Mouse (Mus musculus) forebrain, postnatal 0 days (tissue): ENCODE data around the gene Ip6k1. TPM values are rescaled to one million over a fixed set of nuclear protein-coding genes. Genes with fewer than 3 reads are reported as not detected.

Experiments
- ATAC-seq: fragments of 200-750 bp; cut with Nextera tagmentation; 2 replicates; pipeline ENCODE4 v1.8.0; 2017; ENCODE audit warnings: mild to moderate bottlenecking, moderate library complexity
- DNase-seq: peaks from one replicate; pipeline ENCODE4 v3.0.0-alpha.2; 2015
- H3K27ac ChIP-seq: fragments of 300-500 bp; sonication (generic); 2 replicates; pipeline ENCODE4 v1.5.1; 2014; ENCODE audit warnings: low read depth, mild to moderate bottlenecking, antibody characterized with exemption, low read length, moderate library complexity, mixed read lengths
- H3K27me3 ChIP-seq: fragments of 300-500 bp; sonication (generic); 2 replicates; pipeline ENCODE4 v1.6.1; 2014; ENCODE audit warnings: mild to moderate bottlenecking, low read length, mixed read lengths; ENCODE audit not compliant: insufficient read depth
- H3K36me3 ChIP-seq: fragments of 300-500 bp; sonication (generic); 2 replicates; pipeline ENCODE4 v1.6.1; 2014; ENCODE audit warnings: mild to moderate bottlenecking, moderate library complexity; ENCODE audit not compliant: insufficient read depth
- H3K4me1 ChIP-seq: fragments of 300-500 bp; sonication (generic); 2 replicates; pipeline ENCODE4 v1.6.1; 2014; ENCODE audit warnings: antibody characterized with exemption; ENCODE audit not compliant: insufficient read depth
- H3K4me2 ChIP-seq: fragments of 300-500 bp; sonication (generic); 2 replicates; pipeline ENCODE4 v1.6.1; 2014; ENCODE audit warnings: low read depth, mild to moderate bottlenecking, moderate library complexity
- H3K4me3 ChIP-seq: fragments of 300-500 bp; sonication (generic); 2 replicates; pipeline ENCODE4 v1.5.1; 2014; ENCODE audit warnings: low read depth, low read length, mixed read lengths
- H3K9ac ChIP-seq: fragments of 300-500 bp; sonication (generic); 2 replicates; pipeline ENCODE4 v1.6.1; 2014; ENCODE audit warnings: mild to moderate bottlenecking
- H3K9me3 ChIP-seq: fragments of 300-500 bp; sonication (generic); 2 replicates; pipeline ENCODE4 v1.6.1; 2016; ENCODE audit warnings: low read length
- CTCF ChIP-seq: sonication (generic); IDR thresholded peaks from 2 replicates; pipeline ENCODE4 v1.5.1; 2016; ENCODE audit warnings: antibody characterized with exemption, control low read depth, low read depth
- WGBS: fragments of 180-500 bp; shearing (Covaris S2); extraction: QIAGEN DNeasy Blood & Tissue Kit; methylation state at CpG from one replicate; pipeline ENCODE4 v1.1.7; 2014; 5-methylcytosine and 5-hydroxymethylcytosine counted together
- polyA plus RNA-seq: library from polyadenylated mRNA; unstranded; fragments of >200 nt; fragmentation: Nextera tagmentation; extraction: Ambion mirVana; gene quantifications from 2 replicates; pipeline ENCODE4 v1.2.1, GENCODE M21; 2015
- total RNA-seq: library from RNA; depleted of rRNA; stranded (reverse); fragments of >200 nt; gene quantifications from 2 replicates; pipeline ENCODE4 v1.2.3, GENCODE M21; 2014

Ip6k1 gene
- total and polyA plus RNA-seq, 2 experiments from 2014 or later, result 86.9 to 251 TPM

DNA sequence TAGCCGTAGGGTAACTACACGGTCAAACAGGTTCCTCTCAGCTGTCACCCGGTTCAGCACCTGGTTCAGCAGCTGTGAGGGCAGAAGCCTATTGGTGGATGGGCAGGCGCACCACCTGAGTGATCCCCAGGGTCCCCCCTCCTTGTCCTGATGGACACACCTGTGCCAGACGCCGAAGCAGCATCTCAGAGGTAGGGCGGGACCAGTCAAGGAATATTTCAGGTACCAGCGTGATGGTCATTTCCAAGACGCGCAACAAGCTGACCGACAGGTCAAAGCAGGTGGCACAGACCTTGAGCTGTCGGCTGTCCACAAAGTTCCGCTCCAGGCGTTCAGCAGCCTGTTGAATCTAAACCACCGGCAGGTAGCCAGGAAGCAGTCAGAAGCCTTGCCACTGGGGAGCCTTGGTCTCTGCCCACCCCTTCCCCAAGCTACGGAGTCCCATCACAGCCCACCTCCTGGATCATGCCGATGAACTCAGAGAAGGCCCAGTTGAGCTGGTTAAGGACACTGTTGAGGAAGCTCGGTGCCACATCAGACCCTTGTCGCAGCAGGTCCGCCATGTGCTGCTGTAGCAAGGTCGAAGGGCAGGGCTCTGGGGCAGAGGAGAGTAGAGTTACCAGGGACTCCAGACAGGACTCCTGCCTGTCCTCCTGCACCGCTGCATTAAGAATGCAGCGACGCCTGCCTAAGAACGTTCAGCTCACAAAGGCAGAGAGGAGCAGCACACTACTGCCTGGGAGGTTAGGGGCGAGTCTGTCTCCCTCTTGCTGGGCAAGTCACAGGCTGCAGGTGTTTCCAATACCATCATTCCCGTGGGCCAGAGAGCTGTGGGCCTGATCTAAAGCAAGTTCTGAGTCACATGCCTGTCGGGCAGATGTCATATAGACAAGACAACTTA lies 54.3 kb downstream of the Ip6k1 start:
- ATAC-seq (no peak), DNase-seq (no peak)
- H3K4me2 ChIP-seq, result no peak overlapping the region
- no peak overlapping the region for H3K4me3 ChIP-seq
- WGBS, result 82% methylated on average over 28 of the region's 28 CpGs
- no peak overlapping the region for H3K9ac ChIP-seq
- H3K4me1 ChIP-seq, result no peaks in the 10 kb centered on the region
- TF ChIP-seq CTCF, result no peak
- H3K36me3 ChIP-seq, result peaks cover 76% of the 10 kb centered on the region
- H3K27ac ChIP-seq, result no peak overlapping the region
- no peaks in the 10 kb centered on the region for H3K27me3 ChIP-seq
- no peaks in the 10 kb centered on the region for H3K9me3 ChIP-seq

GRCm38 (mm10) chr9:108057262-108057562 lies 54.9 kb downstream of the Ip6k1 start:
- no peak for DNase-seq
- Histone ChIP-seq H3K4me1 (no peaks in the 10 kb centered on the region), H3K9me3 (no peaks in the 10 kb centered on the region), H3K9ac (no peak overlapping the region), H3K36me3 (peaks cover 78% of the 10 kb centered on the region), H3K27ac (no peak overlapping the region), H3K27me3 (no peaks in the 10 kb centered on the region), H3K4me2 (no peak overlapping the region), H3K4me3 (no peak overlapping the region)
- no peak for ATAC-seq
- 88% methylated on average over 5 of the region's 5 CpGs for WGBS
- TF ChIP-seq CTCF, result no peak

DNA sequence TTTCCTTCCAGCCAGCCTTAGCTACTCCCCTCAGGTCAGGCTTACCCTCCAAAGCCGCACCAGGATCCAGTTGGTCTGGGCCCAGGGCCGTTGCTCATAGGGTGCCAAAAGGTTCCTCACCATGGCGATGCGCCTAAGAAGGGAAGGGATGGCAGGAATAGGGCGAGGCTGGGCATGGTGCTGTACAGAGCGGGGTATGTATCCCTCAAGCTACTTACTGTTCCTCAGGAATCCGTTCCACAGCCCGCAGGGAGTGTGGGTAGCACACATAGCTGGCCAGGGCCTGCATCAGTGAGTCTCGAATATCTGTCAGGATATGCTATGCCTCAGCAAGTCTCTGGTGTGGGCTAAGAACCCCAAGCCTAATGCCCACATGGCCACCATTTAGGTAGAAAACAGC lies 56.0 kb downstream of the Ip6k1 start:
- no peak for ATAC-seq
- no peak overlapping the region for H3K27ac ChIP-seq
- no peaks in the 10 kb centered on the region for H3K27me3 ChIP-seq
- no peak overlapping the region for H3K4me3 ChIP-seq
- H3K4me1 ChIP-seq, result no peaks in the 10 kb centered on the region
- peaks cover 89% of the 10 kb centered on the region for H3K36me3 ChIP-seq
- no peak for TF ChIP-seq CTCF
- no peak overlapping the region for H3K9ac ChIP-seq
- H3K9me3 ChIP-seq, result no peaks in the 10 kb centered on the region
- H3K4me2 ChIP-seq, result no peak overlapping the region
- no peak for DNase-seq
- WGBS, result 90% methylated on average over 9 of the region's 9 CpGs

DNA sequence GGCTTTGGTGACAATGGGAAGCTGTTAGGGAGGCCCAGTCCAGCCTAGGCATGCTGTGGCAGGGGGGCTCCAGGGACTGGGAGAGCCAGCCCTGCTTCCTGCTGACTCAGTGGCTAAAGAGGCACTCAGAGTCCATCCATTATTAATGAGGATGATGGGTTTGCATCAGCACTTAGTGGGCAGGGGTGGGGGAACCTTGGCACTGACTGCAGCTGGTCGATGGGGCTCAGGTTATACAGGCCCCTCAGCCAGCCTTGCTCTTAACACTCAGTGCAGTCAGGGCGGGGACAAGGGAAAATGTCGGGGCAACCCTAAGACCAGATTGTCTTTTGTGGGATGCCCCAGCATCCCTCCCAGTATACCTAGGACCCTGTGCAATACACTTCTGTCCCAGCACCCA lies 59.8 kb downstream of the Ip6k1 start:
- Histone ChIP-seq H3K27ac (no peak overlapping the region), H3K9ac (no peak overlapping the region), H3K9me3 (no peaks in the 10 kb centered on the region), H3K4me1 (no peaks in the 10 kb centered on the region), H3K36me3 (peaks cover 63% of the 10 kb centered on the region), H3K27me3 (no peaks in the 10 kb centered on the region), H3K4me2 (no peak overlapping the region), H3K4me3 (no peak overlapping the region)
- TF ChIP-seq CTCF, result no peak
- no peak for ATAC-seq
- no peak for DNase-seq
- 87% methylated on average over 3 of the region's 3 CpGs for WGBS

- 90% methylated on average over 12 of the region's 12 CpGs for WGBS
- Histone ChIP-seq H3K4me3 (no peak overlapping the region), H3K9ac (no peak overlapping the region), H3K4me1 (no peaks in the 10 kb centered on the region), H3K4me2 (no peak overlapping the region), H3K36me3 (peaks cover 51% of the 10 kb centered on the region), H3K9me3 (no peaks in the 10 kb centered on the region), H3K27ac (no peak overlapping the region), H3K27me3 (no peaks in the 10 kb centered on the region)
- no peak for TF ChIP-seq CTCF
- DNase-seq (no peak), ATAC-seq (no peak)
These were observed 61.1 kb downstream of the Ip6k1 start for GRCm38 (mm10) chr9:108063361-108063760.

DNA sequence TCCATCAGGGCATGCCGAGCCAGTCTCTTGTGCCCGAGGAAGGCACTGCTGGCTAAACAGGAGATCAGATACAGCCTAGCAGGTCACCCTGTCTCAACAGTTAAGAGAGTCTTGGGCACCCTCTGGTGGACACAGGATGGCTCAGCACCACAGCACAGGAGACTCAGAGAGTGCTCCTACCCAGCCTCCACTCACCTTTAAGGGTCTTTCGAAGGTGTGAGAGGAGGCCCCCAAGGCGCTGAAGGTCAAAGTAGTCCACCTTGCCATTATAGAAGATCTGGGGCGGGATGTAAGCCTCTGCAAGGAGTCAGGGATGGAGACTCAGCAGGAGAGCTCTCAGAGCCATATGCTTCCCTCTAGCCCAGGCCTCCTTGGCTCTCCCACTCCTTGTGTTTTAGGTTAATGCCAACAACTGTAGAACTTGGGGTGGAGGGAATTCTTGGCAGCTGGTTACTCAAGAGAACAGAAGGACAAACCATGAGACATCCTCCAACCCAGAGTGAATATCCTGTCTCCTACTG lies 63.2 kb downstream of the Ip6k1 start:
- 46% methylated on average over 5 of the region's 5 CpGs for WGBS
- peak; percentile 79 for ATAC-seq
- H3K4me2 ChIP-seq, result no peak overlapping the region
- no peak overlapping the region for H3K27ac ChIP-seq
- H3K4me1 ChIP-seq, result no peaks in the 10 kb centered on the region
- H3K4me3 ChIP-seq, result no peak overlapping the region
- DNase-seq, result peak; percentile 62
- H3K27me3 ChIP-seq, result no peaks in the 10 kb centered on the region
- peak; percentile 76 for TF ChIP-seq CTCF
- H3K9me3 ChIP-seq, result no peaks in the 10 kb centered on the region
- H3K9ac ChIP-seq, result no peak overlapping the region
- H3K36me3 ChIP-seq, result peaks cover 48% of the 10 kb centered on the region

- Histone ChIP-seq H3K4me3 (no peak overlapping the region), H3K27ac (no peak overlapping the region), H3K36me3 (peaks cover 45% of the 10 kb centered on the region), H3K4me1 (no peaks in the 10 kb centered on the region), H3K9ac (no peak overlapping the region), H3K9me3 (no peaks in the 10 kb centered on the region), H3K27me3 (no peaks in the 10 kb centered on the region), H3K4me2 (no peak overlapping the region)
- 77% methylated on average over 7 of the region's 7 CpGs for WGBS
- TF ChIP-seq CTCF, result no peak
- ATAC-seq (no peak), DNase-seq (no peak)
These were observed 64.9 kb downstream of the Ip6k1 start for GRCm38 (mm10) chr9:108067199-108067598.
